Mouse (Mus musculus) CH12.LX (cell line): Measurements from ENCODE around the gene Efemp2. TPM values are rescaled to one million over a fixed set of nuclear protein-coding genes. Genes with fewer than 3 reads are reported as not detected.

Experiments
- DNase-seq: peaks from one replicate; pipeline ENCODE4 v3.0.0-alpha.2; 2013; ENCODE audit errors: extremely low read depth
- H3K27ac ChIP-seq: 2 replicates; pipeline ENCODE4 v1.5.1; 2012; ENCODE audit warnings: low read depth, mild to moderate bottlenecking, control low read depth, moderate library complexity; ENCODE audit not compliant: insufficient read depth
- H3K27me3 ChIP-seq: replicated peaks from 2 replicates; pipeline ENCODE3; 2012; ENCODE audit warnings: inconsistent platforms
- H3K36me3 ChIP-seq, 2 experiments: replicated peaks in 1 of 2; 2 replicates each; pipeline versions ENCODE3 to v1.6.1; 2012; ENCODE audit warnings: inconsistent platforms in 1 of 2, low read length in 1 of 2, mild to moderate bottlenecking in 1 of 2, mixed read lengths in 1 of 2, moderate library complexity in 1 of 2; ENCODE audit not compliant: control insufficient read depth in 1 of 2, insufficient read depth in 1 of 2
- H3K4me1 ChIP-seq, 2 experiments: 2 replicates each; pipeline ENCODE4 v1.6.1; 2012; ENCODE audit warnings: inconsistent platforms in 1 of 2, moderate library complexity in 1 of 2; ENCODE audit not compliant: insufficient read depth in 2 of 2, control insufficient read depth in 1 of 2
- H3K4me2 ChIP-seq: 2 replicates; pipeline ENCODE4 v1.6.1; 2012; ENCODE audit warnings: low read depth, mild to moderate bottlenecking, control low read depth; ENCODE audit not compliant: poor library complexity, insufficient read depth, severe bottlenecking
- H3K4me3 ChIP-seq, 3 experiments: fragments of 150-350 bp in 1 of 3; sonication (generic) in 1 of 3; replicated peaks in 1 of 3; 2 replicates each; pipeline versions ENCODE3 to v1.5.1; 2011 to 2012; ENCODE audit warnings: low read depth in 2 of 3, low read length in 2 of 3, mild to moderate bottlenecking in 2 of 3, moderate library complexity in 2 of 3, control low read depth in 1 of 3, improper control_type of control experiment in 1 of 3, inconsistent platforms in 1 of 3, mixed read lengths in 1 of 3; ENCODE audit not compliant: poor library complexity in 1 of 3
- H3K79me2 ChIP-seq: replicated peaks from 2 replicates; pipeline ENCODE4 v1.6.1; 2012; ENCODE audit warnings: mild to moderate bottlenecking, moderate library complexity; ENCODE audit not compliant: control insufficient read depth, poor library complexity, insufficient read depth, severe bottlenecking; ENCODE audit errors: extremely low read depth
- H3K9ac ChIP-seq: 2 replicates; pipeline ENCODE4 v1.6.1; 2012; ENCODE audit warnings: low read depth, mild to moderate bottlenecking, control low read depth, moderate library complexity; ENCODE audit not compliant: insufficient read depth
- H3K9me3 ChIP-seq: replicated peaks from 2 replicates; pipeline ENCODE3; 2012; ENCODE audit warnings: low read length, inconsistent platforms, mixed read lengths
- BHLHE40 ChIP-seq: IDR thresholded peaks from 2 replicates; pipeline ENCODE4 v1.6.1; 2011; ENCODE audit warnings: mild to moderate bottlenecking, low read depth, low read length, improper control_type of control experiment
- CHD1 ChIP-seq: IDR thresholded peaks from 2 replicates; pipeline ENCODE4 v1.6.1; 2012; ENCODE audit warnings: low read depth, low read length, improper control_type of control experiment, inconsistent platforms
- CHD2 ChIP-seq: IDR thresholded peaks from 2 replicates; pipeline ENCODE4 v1.6.1; 2011; ENCODE audit warnings: low read length, improper control_type of control experiment
- CTCF ChIP-seq, 2 experiments: IDR thresholded peaks in 1 of 2; conservative IDR thresholded peaks in 1 of 2; 2 replicates each; pipeline ENCODE4 v1.5.1; 2011 to 2012; ENCODE audit warnings: low read depth in 2 of 2, low read length in 2 of 2, improper control_type of control experiment in 1 of 2, inconsistent platforms in 1 of 2, mild to moderate bottlenecking in 1 of 2, moderate library complexity in 1 of 2
- E2F4 ChIP-seq: IDR thresholded peaks from 2 replicates; pipeline ENCODE4 v1.6.1; 2011; ENCODE audit warnings: low read depth, low read length, improper control_type of control experiment; ENCODE audit not compliant: insufficient replicate concordance
- ELF1 ChIP-seq: IDR thresholded peaks from 2 replicates; pipeline ENCODE4 v1.6.1; 2014; ENCODE audit warnings: low read depth, mild to moderate bottlenecking, inconsistent platforms, low read length, improper control_type of control experiment
- EP300 ChIP-seq: IDR thresholded peaks from 2 replicates; pipeline ENCODE4 v1.6.1; 2011; ENCODE audit warnings: low read length, improper control_type of control experiment
- ETS1 ChIP-seq: conservative IDR thresholded peaks from 2 replicates; pipeline ENCODE4 v1.6.1; 2012; ENCODE audit warnings: low read depth, mild to moderate bottlenecking, inconsistent platforms, low read length, improper control_type of control experiment, moderate library complexity
- GABPA ChIP-seq: IDR thresholded peaks from 2 replicates; pipeline ENCODE4 v1.6.1; 2012; ENCODE audit warnings: low read depth, low read length, improper control_type of control experiment, inconsistent platforms; ENCODE audit not compliant: insufficient replicate concordance
- HCFC1 ChIP-seq: IDR thresholded peaks from 2 replicates; pipeline ENCODE4 v1.6.1; 2012; ENCODE audit warnings: low read depth, mild to moderate bottlenecking, inconsistent platforms, low read length, improper control_type of control experiment
- IRF4 ChIP-seq: IDR thresholded peaks from 2 replicates; pipeline ENCODE4 v1.6.1; 2014; ENCODE audit warnings: low read depth, mild to moderate bottlenecking, inconsistent platforms, low read length, improper control_type of control experiment
- JUN ChIP-seq: IDR thresholded peaks from 2 replicates; pipeline ENCODE4 v1.6.1; 2011; ENCODE audit warnings: low read depth, mild to moderate bottlenecking, low read length, improper control_type of control experiment, moderate library complexity; ENCODE audit not compliant: insufficient read depth
- JUND ChIP-seq: conservative IDR thresholded peaks from 2 replicates; pipeline ENCODE4 v1.6.1; 2011; ENCODE audit warnings: low read depth, low read length, improper control_type of control experiment
- KAT2A ChIP-seq: IDR thresholded peaks from 2 replicates; pipeline ENCODE4 v1.6.1; 2012; ENCODE audit warnings: low read length, improper control_type of control experiment, inconsistent platforms; ENCODE audit not compliant: insufficient replicate concordance
- MAFK ChIP-seq: IDR thresholded peaks from 2 replicates; pipeline ENCODE4 v1.6.1; 2011; ENCODE audit warnings: low read length, improper control_type of control experiment; ENCODE audit not compliant: insufficient replicate concordance
- MAX ChIP-seq: IDR thresholded peaks from 2 replicates; pipeline ENCODE4 v1.6.1; 2011; ENCODE audit warnings: low read length, improper control_type of control experiment
- MAZ ChIP-seq: IDR thresholded peaks from 2 replicates; pipeline ENCODE4 v1.6.1; 2012; ENCODE audit warnings: low read depth, mild to moderate bottlenecking, inconsistent platforms, low read length, improper control_type of control experiment, moderate library complexity
- MEF2A ChIP-seq: IDR thresholded peaks from 2 replicates; pipeline ENCODE4 v1.6.1; 2014; ENCODE audit warnings: low read depth, mild to moderate bottlenecking, inconsistent platforms, low read length, improper control_type of control experiment, borderline replicate concordance
- MXI1 ChIP-seq: IDR thresholded peaks from 2 replicates; pipeline ENCODE4 v1.6.1; 2011; ENCODE audit warnings: mild to moderate bottlenecking, low read depth, low read length, improper control_type of control experiment
- MYC ChIP-seq: IDR thresholded peaks from 2 replicates; pipeline ENCODE4 v1.6.1; 2011; ENCODE audit warnings: low read depth, mild to moderate bottlenecking, improper control_type of control experiment, low read length
- NELFE ChIP-seq: IDR thresholded peaks from 2 replicates; pipeline ENCODE4 v1.6.1; 2011; ENCODE audit warnings: low read depth, low read length, improper control_type of control experiment
- NRF1 ChIP-seq: IDR thresholded peaks from 2 replicates; pipeline ENCODE4 v1.6.1; 2014; ENCODE audit warnings: low read depth, mild to moderate bottlenecking, inconsistent platforms, low read length, improper control_type of control experiment, moderate library complexity
- PAX5 ChIP-seq: IDR thresholded peaks from 2 replicates; pipeline ENCODE4 v1.6.1; 2012; ENCODE audit warnings: low read length, inconsistent platforms, mixed read lengths
- POLR2A ChIP-seq: IDR thresholded peaks from 2 replicates; pipeline ENCODE4 v1.6.1; 2011; ENCODE audit warnings: low read depth, mild to moderate bottlenecking, improper control_type of control experiment, low read length
- POLR2AphosphoS2 ChIP-seq: IDR thresholded peaks from 2 replicates; pipeline ENCODE4 v1.6.1; 2011; ENCODE audit warnings: low read depth, low read length, improper control_type of control experiment
- RAD21 ChIP-seq: IDR thresholded peaks from 2 replicates; pipeline ENCODE4 v1.6.1; 2011; ENCODE audit warnings: low read depth, mild to moderate bottlenecking, low read length, improper control_type of control experiment, moderate library complexity
- RCOR1 ChIP-seq: conservative IDR thresholded peaks from 2 replicates; pipeline ENCODE4 v1.6.1; 2012; ENCODE audit warnings: low read depth, mild to moderate bottlenecking, inconsistent platforms, low read length, improper control_type of control experiment
- SIN3A ChIP-seq: IDR thresholded peaks from 2 replicates; pipeline ENCODE4 v1.6.1; 2012; ENCODE audit warnings: low read length, improper control_type of control experiment, inconsistent platforms
- SMC3 ChIP-seq: IDR thresholded peaks from 2 replicates; pipeline ENCODE4 v1.6.1; 2011; ENCODE audit warnings: low read depth, low read length, improper control_type of control experiment
- TBP ChIP-seq: conservative IDR thresholded peaks from 2 replicates; pipeline ENCODE4 v1.6.1; 2011; ENCODE audit warnings: low read depth, low read length, improper control_type of control experiment
- TCF12 ChIP-seq: IDR thresholded peaks from 2 replicates; pipeline ENCODE4 v1.6.1; 2014; ENCODE audit warnings: low read depth, mild to moderate bottlenecking, inconsistent platforms, low read length, improper control_type of control experiment
- UBTF ChIP-seq: IDR thresholded peaks from 2 replicates; pipeline ENCODE4 v1.6.1; 2012; ENCODE audit warnings: low read depth, mild to moderate bottlenecking, inconsistent platforms, low read length, improper control_type of control experiment, moderate library complexity
- USF1 ChIP-seq: IDR thresholded peaks from 2 replicates; pipeline ENCODE4 v1.6.1; 2014; ENCODE audit warnings: low read depth, mild to moderate bottlenecking, inconsistent platforms, low read length, improper control_type of control experiment
- USF2 ChIP-seq: conservative IDR thresholded peaks from 2 replicates; pipeline ENCODE4 v1.6.1; 2011; ENCODE audit warnings: low read depth, low read length, improper control_type of control experiment
- ZC3H11A ChIP-seq: IDR thresholded peaks from 2 replicates; pipeline ENCODE4 v1.6.1; 2012; ENCODE audit warnings: low read depth, mild to moderate bottlenecking, inconsistent platforms, low read length, improper control_type of control experiment
- ZKSCAN1 ChIP-seq: IDR thresholded peaks from 2 replicates; pipeline ENCODE4 v1.6.1; 2012; ENCODE audit warnings: low read depth, inconsistent platforms, low read length, improper control_type of control experiment, borderline replicate concordance
- ZMIZ1 ChIP-seq: IDR thresholded peaks from 2 replicates; pipeline ENCODE4 v1.6.1; 2012; ENCODE audit warnings: low read depth, mild to moderate bottlenecking, inconsistent platforms, low read length, improper control_type of control experiment
- ZNF384 ChIP-seq: IDR thresholded peaks from 2 replicates; pipeline ENCODE4 v1.6.1; 2012; ENCODE audit warnings: low read depth, low read length, improper control_type of control experiment, inconsistent platforms
- dilution Hi-C: fragments of 300-500 bp; cut with MboI; formaldehyde crosslinking; loops from 2 replicates; pipeline ENCODE4 v1.14.3; 2020; ENCODE audit warnings: low sequenced_read_pairs; ENCODE audit not compliant: extremely low pct_unique_long_range_greater_than_20kb, extremely low pct_ligation_motif_present
- in situ Hi-C: fragments of 300-500 bp; cut with MboI; formaldehyde crosslinking; loops from 3 replicates; pipeline ENCODE4 v1.14.3; 2019; ENCODE audit warnings: low sequenced_read_pairs, low pct_ligation_motif_present, low pct_unique_long_range_greater_than_20kb, mixed read lengths
- polyA plus RNA-seq: library from polyadenylated mRNA; unstranded; fragments of >175 nt; gene quantifications from 2 replicates; pipeline ENCODE4 v1.2.1, GENCODE M21; 2012; ENCODE audit warnings: low read depth; ENCODE audit not compliant: insufficient read length
- total RNA-seq, 2 experiments: library from RNA; depleted of rRNA; stranded (reverse); fragments of 300-350 nt in 1 of 2; fragments of >200 nt in 1 of 2; gene quantifications; 2 replicates each; pipeline ENCODE4 v1.2.3; 2012 to 2014

Gene Efemp2
- total and polyA plus RNA-seq, 3 experiments, result 0.50 to 0.51 TPM; not detected in 1

DNA sequence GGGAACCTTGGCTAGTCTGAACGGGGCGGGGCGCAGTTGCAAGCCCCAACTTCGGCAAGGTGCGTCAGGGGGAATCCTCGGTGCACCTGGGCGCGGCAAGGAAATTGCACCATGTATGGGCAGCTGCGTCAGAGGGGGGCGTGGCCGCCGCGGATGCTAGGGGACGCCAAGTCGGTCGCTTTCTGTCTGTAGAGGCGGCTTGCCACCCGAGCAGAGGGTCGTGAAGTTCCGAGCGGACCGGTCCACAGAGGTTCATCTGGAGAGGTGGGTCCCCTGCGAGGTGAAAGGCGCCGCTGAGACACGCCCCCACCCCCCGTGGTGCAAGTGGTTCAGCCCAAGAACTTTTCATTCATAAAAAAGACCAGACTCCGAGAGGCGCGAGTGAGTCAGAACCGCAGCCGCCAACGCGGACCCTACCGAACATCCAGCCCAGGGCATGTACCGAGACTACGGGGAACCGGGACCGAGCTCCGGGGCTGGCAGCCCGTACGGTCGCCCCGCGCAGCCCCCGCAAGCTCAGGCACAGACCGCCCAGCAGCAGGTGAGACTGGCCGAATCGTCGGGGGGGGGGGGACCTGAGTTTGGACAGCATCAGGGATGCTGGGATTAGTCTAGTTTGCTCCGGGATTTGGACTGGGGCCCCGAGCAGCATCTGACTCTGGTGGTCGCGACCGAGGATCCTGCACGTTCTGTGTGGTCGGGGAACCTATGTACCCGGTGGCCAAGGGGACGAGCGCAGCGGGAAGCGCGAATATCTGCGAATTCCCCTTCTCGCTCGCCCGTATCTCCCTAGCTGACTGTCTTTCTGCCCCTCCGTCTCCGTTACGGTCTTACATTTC, 26.0 kb upstream of the Efemp2 start, which contains the start of gene Fosl1:
TSS of gene Fosl1 (plus strand) at position 33 of the 839 bp plus-strand sequence.
- Histone ChIP-seq H3K4me2 (peak within 1 kb of the TSS; percentile 83), H3K36me3 (peaks cover 0 to 1% of the 10 kb centered on the region in 2 experiments), H3K9ac (no peak within 1 kb of the TSS), H3K4me1 (peaks cover 9 to 20% of the 10 kb centered on the region in 2 experiments), H3K27ac (no peak within 1 kb of the TSS), H3K9me3 (no peaks in the 10 kb centered on the region), H3K79me2 (no peaks in the 10 kb centered on the region), H3K4me3 (peak within 1 kb of the TSS; percentile 7 to 47 (median 38)), H3K27me3 (peaks cover 40% of the 10 kb centered on the region)
- dilution Hi-C loops, result no loop called here
- in situ Hi-C loops, result no loop called here
- DNase-seq, result peak; percentile 42
- TF ChIP-seq SIN3A (peak; percentile 64; the same call in 1 of the 2 replicates), E2F4 (no peak), ZMIZ1 (no peak), RAD21 (no peak), GABPA (no peak), MYC (no peak), TBP (no peak), ZC3H11A (no peak), CHD1 (0 out of 2 replicates have a peak, but pooled peaks have one; percentile 61), USF1 (no peak), ELF1 (no peak), ETS1 (no peak), CTCF (conservative IDR thresholded peaks at IDR 0.05 in 1 of 2, IDR thresholded peaks at IDR 0.05 in 1 of 2; ENCODE audit: low read depth in 2 of 2, low read length in 2 of 2) (no peak), MXI1 (peak; percentile 19; the same call in 1 of the 2 replicates), HCFC1 (peak; percentile 22; the same call in 1 of the 2 replicates), USF2 (no peak), BHLHE40 (no peak), NRF1 (no peak), ZNF384 (no peak), MAX (no peak), ZKSCAN1 (no peak), JUND (no peak), JUN (no peak), POLR2AphosphoS2 (no peak), KAT2A (no peak), IRF4 (no peak), POLR2A (no peak), MAZ (0 out of 2 replicates have a peak, but pooled peaks have one; percentile 11), TCF12 (no peak), PAX5 (no peak), UBTF (no peak), MEF2A (no peak), SMC3 (no peak), MAFK (no peak), CHD2 (0 out of 2 replicates have a peak, but pooled peaks have one; percentile 16), NELFE (no peak), EP300 (no peak), RCOR1 (no peak)
